Mouse (Mus musculus) large intestine, adult 2 months (tissue): ENCODE data around the gene Fbxo24. TPM values are rescaled to one million over a fixed set of nuclear protein-coding genes. Genes with fewer than 3 reads are reported as not detected.

Experiments used
- DNase-seq: peaks from one replicate; pipeline ENCODE4 v3.0.0-alpha.2; 2012; ENCODE audit warnings: low read depth, low spot score
- WGBS: fragments of 180-500 bp; shearing (Covaris S2); methylation state at CpG from one replicate; pipeline ENCODE4 v1.1.7; 2018; 5-methylcytosine and 5-hydroxymethylcytosine counted together
- polyA plus RNA-seq: library from polyadenylated mRNA; depleted of rRNA; stranded (reverse); fragments of >200 nt; gene quantifications from 2 replicates; pipeline ENCODE4 v1.2.3, GENCODE M21; 2012

The Fbxo24 gene
- polyA plus RNA-seq, 1 experiment: 0.37 TPM

GRCm38 (mm10) chr5:137609292-137609691 lies 19.5 kb downstream of the Fbxo24 start:
- 62% methylated on average over 3 of the region's 3 CpGs for WGBS

DNA sequence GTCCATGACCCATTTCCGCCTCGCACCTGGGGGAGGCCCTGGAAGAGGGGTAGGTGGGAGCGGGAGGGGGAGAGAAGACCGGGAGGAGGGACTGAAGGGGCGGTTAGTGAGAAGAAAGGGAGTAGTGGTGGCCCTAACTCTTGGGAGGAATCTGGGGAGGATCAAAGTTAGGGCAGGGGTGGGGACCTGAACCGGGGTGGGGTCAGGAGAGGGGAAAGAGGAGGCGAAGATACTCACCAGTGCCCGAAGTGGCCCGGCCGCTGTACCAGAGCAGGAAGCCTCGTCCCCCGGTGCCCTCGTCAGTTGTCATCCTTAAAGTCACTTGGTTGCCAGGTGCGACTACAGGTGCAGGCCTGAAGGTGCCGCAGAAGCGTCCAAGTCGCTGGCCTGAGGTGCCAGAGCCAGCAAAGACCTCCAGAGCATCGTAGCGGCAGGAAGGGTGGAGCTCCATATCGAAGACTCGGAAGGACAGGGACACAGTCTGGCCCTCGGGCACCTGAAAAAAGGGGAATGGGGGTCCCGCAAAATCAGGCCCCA lies 20.1 kb downstream of the Fbxo24 start:
- no peak for DNase-seq
- WGBS: 57% methylated on average over 23 of the region's 23 CpGs

More at GRCm38 (mm10) chr5:137609292-137609691, 19.5 kb downstream of the Fbxo24 start:
- no peak for DNase-seq

DNA sequence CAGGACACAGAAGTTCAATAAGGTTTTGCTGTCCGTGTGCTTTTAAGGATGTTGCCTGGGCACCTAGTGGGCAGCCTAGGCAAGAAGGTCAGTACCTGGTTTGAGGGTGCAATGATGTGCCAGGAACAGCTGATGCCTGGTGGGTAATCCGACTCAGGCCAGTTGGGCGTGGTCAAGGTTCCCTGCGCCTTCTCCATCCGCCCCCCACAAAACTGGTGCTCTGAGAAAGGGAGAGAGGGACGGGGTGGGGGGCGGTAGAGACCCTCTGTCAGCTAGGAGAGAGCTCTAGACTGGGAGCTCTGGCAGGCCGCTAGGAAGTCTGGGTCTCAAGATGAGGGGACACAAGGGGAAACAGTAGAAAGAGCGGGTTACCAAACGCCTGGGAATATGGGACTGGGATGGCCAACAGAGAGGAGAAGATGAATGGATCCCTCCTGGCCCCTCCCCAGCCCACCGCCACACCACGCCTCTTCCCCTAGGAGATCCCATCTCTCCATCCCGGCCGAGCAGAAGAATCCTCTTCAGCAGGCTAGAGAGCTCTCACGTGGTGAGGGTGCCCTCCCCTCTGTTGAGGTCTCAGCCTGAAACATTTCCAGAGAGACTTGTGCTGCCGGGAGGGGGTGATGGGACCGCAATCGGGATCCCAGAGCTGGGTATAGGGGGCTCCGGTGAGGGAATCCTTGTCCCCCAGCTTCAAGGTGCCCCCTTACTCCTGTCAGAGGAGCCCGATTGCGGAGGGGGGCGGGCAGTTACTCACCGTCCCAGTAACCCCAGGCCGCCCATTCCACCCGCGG lies 20.7 kb downstream of the Fbxo24 start:
- DNase-seq: no peak
- 66% methylated on average over 26 of the region's 26 CpGs for WGBS

DNA sequence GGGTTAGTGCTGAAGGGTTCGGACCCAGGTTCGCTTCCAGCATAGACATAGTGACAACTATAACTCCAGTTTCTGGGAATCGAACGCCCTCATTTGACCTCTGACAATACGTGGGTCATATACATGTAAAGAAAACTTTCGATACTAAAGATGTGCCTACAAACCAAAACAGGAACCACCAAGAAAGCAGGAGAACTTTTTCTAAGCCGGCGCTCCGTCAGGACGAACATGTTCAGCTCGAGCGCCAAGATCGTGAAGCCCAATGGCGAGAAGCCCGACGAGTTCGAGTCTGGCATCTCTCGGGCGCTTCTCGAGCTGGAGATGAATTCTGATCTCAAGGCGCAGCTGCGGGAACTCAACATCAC lies 27.5 kb downstream of the Fbxo24 start:
- DNase-seq: no peak
- WGBS: under 1% methylated on average over 22 of the region's 22 CpGs

- under 1% methylated on average over 41 of the region's 41 CpGs for WGBS
- DNase-seq: peak; percentile 99
Measured at GRCm38 (mm10) chr5:137600619-137601364, 28.0 kb downstream of the Fbxo24 start, which contains the start of gene Mospd3. Gene Mospd3 (minus strand): TSS chr5:137601058.

DNA sequence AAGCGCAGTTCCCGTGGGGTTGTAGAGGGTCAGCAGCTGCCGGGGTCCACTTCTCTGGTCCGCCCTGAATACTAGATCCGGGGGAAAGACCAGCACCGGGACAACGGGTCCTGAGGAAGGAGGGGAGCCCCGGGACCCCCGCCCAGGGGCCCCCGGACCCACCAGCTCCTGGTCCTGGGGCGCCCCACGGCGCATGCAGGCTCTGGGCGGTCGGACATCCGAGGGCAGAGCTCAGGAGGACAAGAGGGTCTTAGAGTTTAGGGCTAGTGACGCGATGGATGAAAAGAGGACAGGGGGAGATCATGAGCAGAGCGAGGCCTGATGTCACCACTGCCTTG lies 28.6 kb downstream of the Fbxo24 start:
- 3% methylated on average over 19 of the region's 19 CpGs for WGBS
- no peak for DNase-seq

DNA sequence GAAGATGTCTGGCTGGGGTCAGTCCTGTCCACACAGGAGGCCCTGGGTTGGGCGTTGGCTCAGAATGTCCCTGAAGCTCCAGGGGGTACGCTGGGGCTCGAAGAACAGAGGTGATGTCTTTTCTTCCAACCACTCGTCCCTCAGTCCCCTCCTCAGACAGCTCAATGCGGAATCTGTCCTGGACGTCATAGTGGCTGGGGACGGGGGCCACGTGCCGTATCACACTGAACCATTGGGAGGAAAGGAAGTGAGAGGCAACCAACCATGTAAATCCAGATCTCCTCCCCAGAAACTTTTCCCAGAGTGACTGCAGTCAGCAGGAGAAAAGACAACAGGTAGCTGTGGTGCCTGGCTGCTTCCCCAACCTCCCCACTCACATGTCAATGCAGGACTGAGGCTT lies 29.2 kb downstream of the Fbxo24 start:
- 58% methylated on average over 9 of the region's 9 CpGs for WGBS
- no peak for DNase-seq

- 78% methylated on average over 2 of the region's 2 CpGs for WGBS
Measured at GRCm38 (mm10) chr5:137598100-137598826, 30.5 kb downstream of the Fbxo24 start.

GRCm38 (mm10) chr5:137597625-137598024 lies 31.2 kb downstream of the Fbxo24 start:
- WGBS: 88% methylated on average over 6 of the region's 6 CpGs
- DNase-seq: no peak

More at GRCm38 (mm10) chr5:137598100-137598826, 30.5 kb downstream of the Fbxo24 start:
- no peak for DNase-seq

GRCm38 (mm10) chr5:137596601-137597261 lies 32.1 kb downstream of the Fbxo24 start:
- WGBS: 47% methylated on average over 30 of the region's 30 CpGs
- DNase-seq: no peak

DNA sequence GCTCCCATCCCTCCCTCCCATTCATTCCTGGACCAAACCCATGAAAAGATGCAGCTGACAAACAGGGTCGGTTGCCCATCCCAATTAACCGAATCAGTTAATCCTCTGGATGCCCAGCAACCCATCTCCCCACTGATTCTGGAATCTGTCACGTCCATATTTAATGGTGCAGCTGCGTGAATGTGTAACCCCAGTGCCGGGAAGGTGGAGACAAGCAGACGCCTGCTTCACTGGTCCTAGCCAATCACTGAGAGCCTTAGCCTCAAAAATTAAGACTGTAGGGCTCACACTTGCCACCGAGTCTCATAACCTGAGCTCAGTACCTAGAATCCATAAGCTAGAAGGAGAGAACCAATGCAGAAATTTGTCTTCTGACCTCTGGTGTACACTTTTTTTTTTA lies 32.9 kb downstream of the Fbxo24 start:
- WGBS: 72% methylated on average over 7 of the region's 7 CpGs
- DNase-seq: no peak

- WGBS: 75% methylated on average over 5 of the region's 5 CpGs
Measured at GRCm38 (mm10) chr5:137590507-137590906, 38.3 kb downstream of the Fbxo24 start.

DNA sequence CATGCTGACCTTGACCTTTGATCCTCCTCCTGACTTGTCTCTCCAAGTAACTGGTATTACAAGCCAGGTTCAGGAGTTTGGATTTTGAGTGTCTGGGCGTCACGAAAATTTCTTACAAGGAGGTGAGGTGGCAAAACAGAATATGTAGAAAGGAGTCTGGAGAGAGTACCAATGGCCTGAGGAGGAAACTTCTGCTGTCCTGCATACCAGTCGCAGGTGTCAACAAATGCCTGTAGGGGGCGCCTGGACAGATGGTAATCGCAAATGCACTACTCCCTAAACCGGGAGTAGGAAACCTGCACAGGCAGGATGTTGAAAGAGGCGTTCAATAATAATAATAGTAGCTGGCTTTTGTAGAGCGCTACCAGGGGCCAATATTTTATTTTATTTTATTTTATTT lies 43.8 kb downstream of the Fbxo24 start:
- no peak for DNase-seq
- WGBS: 19% methylated on average over 8 of the region's 8 CpGs

More at GRCm38 (mm10) chr5:137590507-137590906, 38.3 kb downstream of the Fbxo24 start:
- DNase-seq: no peak

DNA sequence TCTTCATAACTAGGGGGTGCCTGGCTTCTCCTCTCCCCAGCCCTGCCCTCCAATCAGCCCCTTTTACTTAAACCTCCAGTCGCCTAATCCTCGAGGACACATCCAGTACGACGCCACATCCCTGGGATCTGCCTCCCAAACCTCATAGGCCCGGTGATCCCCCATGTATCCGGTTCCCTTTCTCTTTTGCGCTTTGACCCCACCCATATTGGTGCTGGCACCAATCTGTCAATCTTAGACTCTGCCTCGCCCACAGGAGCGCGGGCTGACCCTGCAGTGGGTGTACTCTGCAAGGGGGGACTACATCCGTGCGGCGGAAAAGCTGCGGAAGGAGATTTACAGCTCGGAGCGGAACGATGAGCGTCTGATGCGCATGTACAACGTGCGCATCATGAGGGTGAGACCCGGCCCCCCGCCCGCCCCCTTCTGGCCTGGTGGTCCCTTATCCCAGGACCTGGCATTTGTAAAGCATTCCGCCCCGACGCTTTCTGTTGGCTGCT lies 45.1 kb downstream of the Fbxo24 start:
- DNase-seq: no peak
- WGBS: 16% methylated on average over 27 of the region's 27 CpGs

GRCm38 (mm10) chr5:137582702-137583101 lies 46.1 kb downstream of the Fbxo24 start:
- DNase-seq: no peak
- WGBS: 43% methylated on average over 8 of the region's 8 CpGs

- 67% methylated on average over 6 of the region's 6 CpGs for WGBS
- no peak for DNase-seq
Measured at GRCm38 (mm10) chr5:137580246-137580645, 48.6 kb downstream of the Fbxo24 start.

DNA sequence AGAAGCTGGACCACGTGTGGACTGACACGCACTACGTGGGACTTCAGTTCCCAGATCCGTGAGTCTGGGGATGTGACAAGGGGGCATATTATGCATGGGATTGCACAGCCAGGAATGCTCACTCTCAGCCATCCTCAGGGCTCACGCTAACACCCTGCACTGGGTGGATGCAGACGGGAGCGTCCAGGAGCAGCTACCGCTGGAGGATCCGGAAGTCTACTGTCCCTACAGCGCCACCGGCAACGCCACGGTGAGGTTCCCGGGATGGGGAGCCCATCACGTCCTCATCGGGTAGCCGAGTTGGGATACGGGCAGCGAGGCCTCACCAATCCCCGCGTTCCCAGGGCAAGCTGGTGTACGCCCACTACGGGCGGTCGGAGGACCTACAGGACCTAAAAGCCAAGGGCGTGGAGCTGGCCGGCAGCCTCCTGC lies 54.3 kb downstream of the Fbxo24 start:
- no peak for DNase-seq
- 12% methylated on average over 27 of the region's 27 CpGs for WGBS

DNA sequence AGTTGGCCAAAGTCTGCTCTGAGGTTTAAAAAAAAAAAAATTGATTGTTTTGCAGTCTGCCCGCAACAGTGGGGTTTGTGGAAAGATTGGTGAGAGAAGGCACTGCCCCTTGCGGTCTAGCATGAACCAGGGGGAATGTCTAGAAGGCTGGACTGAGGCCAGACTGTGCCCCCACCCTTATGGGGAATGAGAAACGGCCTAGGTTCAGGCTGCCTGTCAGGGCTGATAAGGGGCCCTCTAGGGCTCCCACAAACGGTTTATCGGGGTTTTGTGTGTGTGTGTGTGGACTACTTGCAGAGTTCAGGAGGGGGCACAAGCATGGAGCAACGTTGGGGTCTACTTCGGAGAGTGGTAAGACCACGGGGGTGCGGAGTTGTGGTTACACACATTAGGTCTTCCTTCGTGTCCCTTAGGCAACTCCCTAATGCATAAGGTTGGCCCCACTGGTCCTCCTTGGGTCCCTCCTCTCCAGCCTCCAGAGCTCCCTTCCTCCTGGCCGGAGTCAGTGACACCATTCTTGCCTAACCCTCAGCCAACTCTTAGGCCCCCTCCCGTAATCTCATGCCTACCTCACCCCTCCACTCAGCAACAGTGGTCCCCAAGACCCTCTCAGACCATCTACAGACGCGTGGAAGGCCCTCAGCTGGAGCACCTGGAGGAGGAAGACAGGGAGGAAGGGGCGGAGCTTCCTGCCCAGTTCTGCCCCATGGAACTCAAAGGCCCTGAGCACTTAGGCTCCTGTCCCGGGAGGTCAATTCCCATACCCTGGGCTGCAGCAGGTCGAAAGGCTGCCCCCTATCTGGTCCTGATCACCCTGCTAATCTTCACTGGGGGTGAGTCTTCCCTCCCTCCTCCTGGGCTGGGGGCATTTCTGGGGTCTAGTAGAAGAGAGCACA lies 57.9 kb downstream of the Fbxo24 start:
- 75% methylated on average over 17 of the region's 17 CpGs for WGBS
- DNase-seq: no peak
